Mouse (Mus musculus): ENCODE data around the gene C530008M17Rik.

C530008M17Rik gene

GRCm38 (mm10) chr5:76779094-76779615 is 122.8 kb downstream of the C530008M17Rik start:
- no peak for DNase-seq

GRCm38 (mm10) chr5:76781943-76782342 is 125.6 kb downstream of the C530008M17Rik start:
- DNase-seq: no peak

GRCm38 (mm10) chr5:76782414-76783103 is 126.2 kb downstream of the C530008M17Rik start:
- peak in 1 of 2 experiments; percentile 22 for DNase-seq

- no peak for DNase-seq
These were observed 126.8 kb downstream of the C530008M17Rik start for GRCm38 (mm10) chr5:76783104-76783441.

GRCm38 (mm10) chr5:76784151-76784723 is 127.9 kb downstream of the C530008M17Rik start:
- no peak for DNase-seq

- DNase-seq: no peak
These were observed 128.7 kb downstream of the C530008M17Rik start for GRCm38 (mm10) chr5:76785013-76785412.

GRCm38 (mm10) chr5:76789881-76790280 is 133.6 kb downstream of the C530008M17Rik start:
- DNase-seq: no peak

GRCm38 (mm10) chr5:76791280-76791679 is 135.0 kb downstream of the C530008M17Rik start:
- DNase-seq: no peak

GRCm38 (mm10) chr5:76792720-76793119 is 136.4 kb downstream of the C530008M17Rik start:
- DNase-seq: no peak

- DNase-seq: no peak
These were observed 141.7 kb downstream of the C530008M17Rik start for GRCm38 (mm10) chr5:76798043-76798442.

GRCm38 (mm10) chr5:76799471-76799870 is 143.2 kb downstream of the C530008M17Rik start:
- DNase-seq: no peak

GRCm38 (mm10) chr5:76809031-76809430 is 152.7 kb downstream of the C530008M17Rik start:
- DNase-seq: no peak

- peak in 1 of 2 experiments; percentile 18 for DNase-seq
These were observed 158.7 kb downstream of the C530008M17Rik start for GRCm38 (mm10) chr5:76815035-76815434.

GRCm38 (mm10) chr5:76815786-76816455 is 159.6 kb downstream of the C530008M17Rik start:
- peak; percentile 17 to 49 for DNase-seq

GRCm38 (mm10) chr5:76816748-76817147 is 160.4 kb downstream of the C530008M17Rik start:
- no peak for DNase-seq

- DNase-seq: no peak
These were observed 161.4 kb downstream of the C530008M17Rik start for GRCm38 (mm10) chr5:76817678-76818077.

GRCm38 (mm10) chr5:76818807-76819206 is 162.5 kb downstream of the C530008M17Rik start:
- no peak for DNase-seq

GRCm38 (mm10) chr5:76822097-76822496 is 165.8 kb downstream of the C530008M17Rik start:
- no peak for DNase-seq

GRCm38 (mm10) chr5:76828527-76829240 is 172.4 kb downstream of the C530008M17Rik start:
- DNase-seq: no peak

GRCm38 (mm10) chr5:76832529-76833210 is 176.4 kb downstream of the C530008M17Rik start:
- no peak for DNase-seq

- DNase-seq: no peak
These were observed 180.7 kb downstream of the C530008M17Rik start for GRCm38 (mm10) chr5:76837018-76837417.

GRCm38 (mm10) chr5:76839786-76840185 is 183.5 kb downstream of the C530008M17Rik start:
- DNase-seq: no peak
